Mouse (Mus musculus) bone marrow macrophage, adult 2 months (primary cell): ENCODE results near the gene Col5a1. TPM values are rescaled to one million over a fixed set of nuclear protein-coding genes. Genes with fewer than 3 reads are reported as not detected.

Experiments used
- H3K27ac ChIP-seq: 2 replicates; pipeline ENCODE4 v1.5.1; 2012; ENCODE audit warnings: low read depth, low read length; ENCODE audit not compliant: insufficient read depth
- H3K4me1 ChIP-seq: 2 replicates; pipeline ENCODE4 v1.6.1; 2012; ENCODE audit warnings: low read length; ENCODE audit not compliant: control insufficient read depth, insufficient read depth
- H3K4me3 ChIP-seq: 2 replicates; pipeline ENCODE4 v1.5.1; 2012; ENCODE audit warnings: mild to moderate bottlenecking, low read length, moderate library complexity; ENCODE audit not compliant: insufficient read depth
- CTCF ChIP-seq: IDR thresholded peaks from 2 replicates; pipeline ENCODE4 v1.5.1; 2012; ENCODE audit warnings: low read depth, mild to moderate bottlenecking, low read length, moderate library complexity
- POLR2A ChIP-seq: IDR thresholded peaks from 2 replicates; pipeline ENCODE4 v1.6.1; 2012; ENCODE audit warnings: mild to moderate bottlenecking, low read depth, low read length, borderline replicate concordance
- polyA plus RNA-seq: library from polyadenylated mRNA; stranded (reverse); fragments of >200 nt; gene quantifications from 2 replicates; pipeline ENCODE4 v1.2.4, GENCODE M21; 2012; ENCODE audit not compliant: missing spikeins, insufficient read depth, insufficient read length

The Col5a1 gene
- polyA plus RNA-seq: 1.5 and 1.9 TPM in 2 replicates

DNA sequence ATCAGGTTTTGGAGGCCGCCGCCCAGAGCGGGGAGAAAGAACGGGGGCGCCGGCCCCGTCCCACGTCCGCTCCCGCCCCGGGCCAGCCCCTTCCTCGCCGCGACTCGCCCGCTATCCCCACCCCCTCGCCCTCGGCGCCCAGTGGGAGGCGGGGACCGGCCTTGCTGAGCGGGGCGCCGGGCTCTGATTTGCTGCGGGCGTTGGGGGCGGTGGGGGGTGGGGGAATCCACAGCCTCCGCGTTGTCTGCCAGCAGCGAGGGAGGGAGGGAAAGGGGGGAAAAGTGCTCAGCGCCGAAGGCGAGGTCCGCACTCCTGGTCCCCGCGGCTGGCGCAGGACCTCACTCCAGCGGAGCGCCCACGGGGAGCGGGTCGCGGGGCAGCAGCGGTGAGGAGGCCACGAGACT, at the start of gene Col5a1:
Gene Col5a1 (plus strand): TSS at position 278 of the 404 bp plus-strand sequence.
- no peak within 1 kb of the TSS for H3K27ac ChIP-seq
- no peak for TF ChIP-seq POLR2A
- no peak for TF ChIP-seq CTCF
- H3K4me3 ChIP-seq: no peak within 1 kb of the TSS
- H3K4me1 ChIP-seq: no peaks in the 10 kb centered on the region

DNA sequence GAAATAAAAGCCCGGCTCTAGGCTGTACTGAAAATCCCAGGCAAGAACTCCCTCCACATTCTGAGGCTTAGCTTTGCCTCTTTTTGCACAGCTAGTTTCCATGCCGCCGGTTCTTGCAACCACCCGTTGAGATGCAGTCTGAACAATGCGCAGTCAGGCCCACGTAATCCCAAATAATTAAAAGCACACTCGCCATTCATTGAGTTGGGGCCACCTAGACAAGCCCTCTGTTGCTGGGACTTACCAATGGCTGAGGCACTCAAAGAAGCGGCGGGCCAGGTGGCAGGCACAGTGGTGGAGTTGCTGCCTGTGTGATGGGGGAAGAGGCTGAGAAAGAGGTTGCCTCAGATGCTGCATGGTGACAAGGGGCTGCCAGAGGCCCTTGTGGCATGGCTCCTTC, 48.1 kb upstream of the Col5a1 start:
- no peaks in the 10 kb centered on the region for H3K4me1 ChIP-seq
- TF ChIP-seq CTCF (no peak), POLR2A (no peak)

DNA sequence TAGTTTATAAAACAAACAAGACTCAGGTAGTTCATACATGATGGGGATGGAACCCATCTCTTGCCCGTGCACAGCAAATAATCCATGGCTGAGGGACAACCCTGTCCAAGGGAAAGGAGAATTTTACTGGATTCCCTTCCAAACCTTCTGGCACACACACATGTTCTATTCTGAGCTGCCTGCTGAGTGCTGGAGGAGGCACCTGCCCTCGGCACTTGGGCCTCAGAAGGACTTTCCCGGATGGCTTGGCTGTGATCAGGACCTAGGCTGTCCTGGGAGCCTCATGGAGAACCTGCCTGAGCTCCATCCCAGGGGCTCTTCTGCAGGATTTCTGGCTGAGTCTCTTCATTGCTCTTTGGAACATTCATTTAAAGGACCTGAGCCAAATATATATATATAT, 45.3 kb upstream of the Col5a1 start:
- no peak overlapping the region for H3K4me3 ChIP-seq
- H3K27ac ChIP-seq: no peak overlapping the region
- H3K4me1 ChIP-seq: no peaks in the 10 kb centered on the region
- TF ChIP-seq CTCF (no peak), POLR2A (no peak)

More for the DNA sequence above, 48.1 kb upstream of the Col5a1 start:
- Histone ChIP-seq H3K4me3 (no peak overlapping the region), H3K27ac (no peak overlapping the region)

DNA sequence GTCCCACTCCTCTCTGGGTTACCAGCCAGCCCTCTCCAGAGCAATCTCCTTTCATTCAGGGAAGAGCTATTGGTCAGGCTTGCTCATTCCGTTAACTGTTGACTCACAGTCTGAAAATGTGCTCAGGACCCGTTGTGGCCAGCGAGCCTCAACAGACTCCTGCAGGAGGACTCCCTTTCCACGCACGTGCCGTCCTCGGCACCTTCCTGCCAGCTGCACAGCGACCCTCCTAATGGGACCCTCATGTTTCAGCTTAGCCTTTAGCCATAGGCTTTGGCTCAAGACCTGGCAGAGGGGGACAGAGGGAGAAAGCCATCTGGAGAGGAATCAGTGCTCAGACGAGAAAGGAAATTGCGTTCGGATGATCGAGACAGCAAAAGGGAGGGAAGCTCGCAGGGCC, 43.3 kb upstream of the Col5a1 start:
- H3K27ac ChIP-seq: no peak overlapping the region
- TF ChIP-seq POLR2A (no peak), CTCF (no peak)
- no peaks in the 10 kb centered on the region for H3K4me1 ChIP-seq
- H3K4me3 ChIP-seq: no peak overlapping the region

DNA sequence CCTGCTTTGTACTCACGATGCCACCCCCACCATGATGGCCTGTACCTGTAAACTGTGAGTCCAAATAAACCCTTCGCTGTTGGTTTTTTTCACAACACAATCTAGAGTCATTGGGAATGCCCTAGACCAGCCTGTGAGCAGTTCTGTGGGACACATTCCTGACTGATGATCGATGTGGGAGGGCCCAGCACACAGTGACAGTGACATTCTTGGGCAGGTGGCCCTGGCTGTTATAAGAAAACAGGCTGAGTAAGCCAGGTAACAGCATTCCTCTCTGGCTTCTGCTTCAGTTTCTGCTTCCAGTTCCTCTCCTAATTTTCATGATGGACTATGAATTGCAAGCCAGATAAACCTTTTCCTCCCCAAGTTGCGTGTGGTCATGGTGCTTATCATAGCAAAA, 41.3 kb upstream of the Col5a1 start:
- no peak for TF ChIP-seq CTCF
- no peak for TF ChIP-seq POLR2A
- H3K27ac ChIP-seq: no peak overlapping the region
- no peaks in the 10 kb centered on the region for H3K4me1 ChIP-seq
- no peak overlapping the region for H3K4me3 ChIP-seq

DNA sequence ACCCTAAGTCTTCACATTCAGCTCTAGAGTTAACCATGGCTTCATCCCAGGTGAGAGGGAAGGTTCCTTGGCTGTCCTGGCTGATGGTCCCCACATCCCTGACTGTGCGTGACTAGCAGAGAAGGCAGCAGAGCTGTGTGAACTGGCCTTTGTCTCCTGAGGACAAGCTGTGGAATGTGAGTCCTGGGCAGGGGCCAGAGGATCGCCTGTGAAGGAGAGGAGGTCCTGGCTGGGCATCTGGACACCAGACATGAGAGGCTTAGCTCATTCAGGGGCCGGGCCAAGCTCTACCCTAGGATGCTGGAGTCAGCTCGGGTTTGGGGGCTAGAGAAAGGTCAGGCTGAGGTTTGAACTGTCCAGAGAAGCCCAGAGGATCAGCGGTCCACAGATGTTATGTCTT, 39.2 kb upstream of the Col5a1 start:
- H3K27ac ChIP-seq: no peak overlapping the region
- TF ChIP-seq CTCF (no peak), POLR2A (no peak)
- no peaks in the 10 kb centered on the region for H3K4me1 ChIP-seq

DNA sequence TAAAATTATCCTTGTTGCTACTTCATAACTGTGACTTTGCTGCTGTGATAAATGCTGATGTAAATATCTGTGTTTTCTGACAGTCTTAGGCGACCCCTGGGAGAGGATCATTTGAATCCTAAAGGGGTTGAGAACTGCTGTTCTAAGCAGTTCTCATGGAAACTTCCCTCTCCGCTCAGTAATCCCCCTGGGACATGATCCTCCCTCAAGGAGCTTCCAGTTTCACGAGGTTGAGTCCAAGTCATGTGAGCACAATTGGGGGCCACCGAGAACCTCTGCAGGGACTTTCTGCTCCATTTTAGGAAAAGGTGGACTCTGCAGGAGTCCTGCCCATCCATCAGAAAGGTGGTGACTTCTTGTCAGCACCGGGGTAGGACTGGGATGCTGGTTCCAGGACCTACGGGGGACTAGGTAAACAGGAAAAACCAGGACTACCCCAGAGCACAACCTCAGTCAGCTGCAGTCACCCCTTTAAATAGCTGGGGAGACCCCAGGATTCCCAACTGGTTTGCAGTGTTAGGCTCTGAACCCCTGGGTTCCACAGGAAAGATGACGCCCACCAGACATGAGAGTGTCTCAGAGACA, 38.3 kb upstream of the Col5a1 start:
- no peak for TF ChIP-seq POLR2A
- TF ChIP-seq CTCF: no peak
- Histone ChIP-seq H3K4me1 (no peaks in the 10 kb centered on the region), H3K27ac (no peak overlapping the region), H3K4me3 (no peak overlapping the region)

More for the DNA sequence above, 39.2 kb upstream of the Col5a1 start:
- no peak overlapping the region for H3K4me3 ChIP-seq

DNA sequence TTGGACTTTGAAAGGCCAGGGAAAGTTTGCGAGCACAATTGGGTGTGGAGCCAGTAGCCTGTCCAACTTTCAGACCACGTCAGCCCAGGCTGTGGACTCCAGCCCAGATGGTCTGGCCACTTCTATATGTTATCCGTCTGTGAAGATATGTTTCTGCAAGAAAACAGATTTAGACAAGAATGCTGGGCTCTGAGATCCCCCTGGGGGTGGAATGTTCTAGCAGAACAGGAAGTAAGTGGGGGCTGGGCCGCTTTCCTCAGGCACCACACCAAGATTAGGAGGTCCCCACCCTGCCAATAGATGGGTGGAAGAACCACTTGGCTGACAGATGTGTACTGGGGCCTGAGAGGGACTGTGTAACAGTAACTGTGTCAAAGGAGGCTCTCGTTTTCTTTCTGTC, 37.8 kb upstream of the Col5a1 start:
- H3K27ac ChIP-seq: no peak overlapping the region
- TF ChIP-seq CTCF (no peak), POLR2A (no peak)
- H3K4me1 ChIP-seq: no peaks in the 10 kb centered on the region
- H3K4me3 ChIP-seq: no peak overlapping the region

DNA sequence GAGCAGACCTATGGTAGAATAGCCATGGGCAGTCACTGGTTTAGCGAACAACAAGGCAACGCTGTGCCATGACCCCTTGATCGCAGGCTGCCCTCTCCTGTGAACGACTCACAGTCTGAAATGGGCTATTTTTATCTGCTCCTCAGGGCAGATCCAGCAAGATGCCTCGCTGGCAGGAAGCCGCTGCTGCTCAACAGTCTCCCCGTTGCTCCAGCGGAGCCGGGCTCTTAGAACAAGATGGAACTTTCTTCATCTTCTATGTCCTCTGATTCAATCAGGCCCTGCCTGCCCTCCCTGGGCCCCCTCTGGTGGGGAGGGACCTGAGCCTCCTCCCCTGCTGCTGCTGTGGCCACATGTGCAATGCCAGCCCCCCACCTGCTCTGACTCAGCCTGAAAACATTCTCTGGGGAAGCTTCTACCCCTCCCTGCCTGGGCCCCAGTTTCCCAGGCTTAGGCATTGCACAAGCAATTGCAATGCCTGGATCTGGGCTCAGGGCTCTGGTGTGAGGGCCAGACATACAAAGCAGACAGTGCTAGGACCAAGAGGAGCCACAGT, 27.8 kb upstream of the Col5a1 start:
- no peak overlapping the region for H3K27ac ChIP-seq
- TF ChIP-seq POLR2A (no peak), CTCF (no peak)
- no peak overlapping the region for H3K4me3 ChIP-seq

DNA sequence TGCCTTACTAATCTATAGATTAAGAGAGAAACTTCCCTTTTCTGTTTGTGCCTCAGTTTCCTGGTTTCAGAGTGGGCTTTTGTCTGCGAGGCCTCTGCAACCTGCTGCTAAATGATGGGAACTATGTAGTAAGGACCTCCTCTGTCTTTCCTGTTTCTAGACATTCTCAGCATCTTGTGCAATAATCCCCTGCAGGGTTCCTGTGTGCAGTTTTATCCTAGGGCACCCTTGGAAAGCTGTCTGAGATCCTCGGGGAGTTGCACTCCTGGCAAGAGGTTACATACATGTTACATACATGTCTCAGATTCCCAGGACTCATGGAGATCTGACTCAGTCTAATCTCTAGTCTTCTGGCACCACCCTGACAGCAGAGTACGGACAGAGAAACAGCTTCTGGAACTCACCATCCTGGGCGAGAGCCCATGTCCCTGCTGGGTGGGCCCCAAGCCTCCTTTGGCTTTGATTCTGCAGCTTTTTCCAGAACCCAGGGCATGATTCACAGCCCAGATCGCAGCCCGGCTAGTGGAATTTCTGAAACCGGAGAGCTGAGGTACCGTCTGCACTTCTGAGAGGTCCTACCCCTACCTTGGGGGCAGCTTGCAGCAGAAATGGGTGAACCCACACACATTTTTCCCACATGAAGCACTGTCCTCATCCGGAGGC, 24.5 kb upstream of the Col5a1 start:
- TF ChIP-seq POLR2A (no peak), CTCF (no peak)
- H3K4me1 ChIP-seq: no peaks in the 10 kb centered on the region
- no peak overlapping the region for H3K4me3 ChIP-seq
- no peak overlapping the region for H3K27ac ChIP-seq

More for the DNA sequence above, 27.8 kb upstream of the Col5a1 start:
- H3K4me1 ChIP-seq: no peaks in the 10 kb centered on the region
